9 mouse cellular contexts compared by ENCODE assay signal in genomic region chr5:27792531-27793205, GRCm38 (mm10). TPM values are rescaled to one million over a fixed set of nuclear protein-coding genes. Genes with fewer than 3 reads are reported as not detected.
DNase-seq lines count a peak whose midpoint lies in the region; ATAC-seq and TF ChIP-seq lines count a peak whose summit lies in the region.
"Had no signal": no experiment of that assay in that cellular context is flagged by ENCODE, and none has a peak within 500 bp of the region (broad histone marks: within the 10 kb centered on the region; RNA-seq: fewer than 3 reads in every experiment).

No protein-coding gene starts in this region.

- H3K9ac ChIP-seq in embryonic facial prominence, embryonic 11.5 days (replicated peaks; ENCODE audit: low read length), result no peak overlapping the region; the same call in 1 of the 2 replicates
- peak overlapping the region; percentile 65; the same call in 1 of the 2 replicates for H3K9ac ChIP-seq in intestine, postnatal 0 days (ENCODE audit: low read depth, low read length)
- peak overlapping the region; percentile 74 for H3K9ac ChIP-seq in neural tube, embryonic 13.5 days

- H3K9me3 ChIP-seq in embryonic facial prominence, embryonic 11.5 days (replicated peaks; ENCODE audit: control insufficient read depth, low read length), result no peaks in the 10 kb centered on the region
- H3K9me3 ChIP-seq in intestine, postnatal 0 days (ENCODE audit: control insufficient read depth), result no peaks in the 10 kb centered on the region
- no peaks in the 10 kb centered on the region for H3K9me3 ChIP-seq in neural tube, embryonic 13.5 days

- H3K4me2 ChIP-seq in embryonic facial prominence, embryonic 11.5 days (ENCODE audit: low read depth, low read length), result peak overlapping the region; percentile 50
- peak overlapping the region; percentile 67 for H3K4me2 ChIP-seq in intestine, postnatal 0 days (replicated peaks; ENCODE audit: low read depth)
- H3K4me2 ChIP-seq in neural tube, embryonic 13.5 days, result peak overlapping the region; percentile 82

- H3K27ac ChIP-seq in layer of hippocampus, adult 2 months, result no peak overlapping the region
- no peak overlapping the region for H3K27ac ChIP-seq in embryonic facial prominence, embryonic 11.5 days (replicated peaks; ENCODE audit: low read depth, low read length)
- H3K27ac ChIP-seq in intestine, postnatal 0 days (ENCODE audit: low read depth, low read length), result no peak overlapping the region
- no peak overlapping the region for H3K27ac ChIP-seq in neural tube, embryonic 13.5 days (replicated peaks)

- no peaks in the 10 kb centered on the region for H3K4me1 ChIP-seq in embryonic facial prominence, embryonic 11.5 days (ENCODE audit: control insufficient read depth, insufficient read depth, low read length)
- no peaks in the 10 kb centered on the region for H3K4me1 ChIP-seq in intestine, postnatal 0 days (replicated peaks; ENCODE audit: control insufficient read depth, insufficient read depth, low read length)
- peaks cover 28% of the 10 kb centered on the region for H3K4me1 ChIP-seq in neural tube, embryonic 13.5 days (replicated peaks)

- TF ChIP-seq CTCF in layer of hippocampus, adult 2 months (conservative IDR thresholded peaks at IDR 0.05), result no peak
- no peak for TF ChIP-seq CTCF in intestine, postnatal 0 days (IDR thresholded peaks at IDR 0.05; ENCODE audit: low read depth)

- peaks cover 4% of the 10 kb centered on the region; the same call in 1 of the 2 replicates for H3K36me3 ChIP-seq in embryonic facial prominence, embryonic 11.5 days (replicated peaks; ENCODE audit: control insufficient read depth, insufficient read depth, low read depth, low read length)
- H3K36me3 ChIP-seq in intestine, postnatal 0 days (ENCODE audit: control insufficient read depth, insufficient read depth), result peaks cover 9% of the 10 kb centered on the region
- peaks cover 12% of the 10 kb centered on the region for H3K36me3 ChIP-seq in neural tube, embryonic 13.5 days

- H3K4me3 ChIP-seq in layer of hippocampus, adult 2 months, result peak overlapping the region; percentile 58; the same call in 1 of the 2 replicates
- peak overlapping the region; percentile 65 for H3K4me3 ChIP-seq in embryonic facial prominence, embryonic 11.5 days (ENCODE audit: low read depth, low read length)
- no peak overlapping the region for H3K4me3 ChIP-seq in intestine, postnatal 0 days (ENCODE audit: low read depth, low read length)
- H3K4me3 ChIP-seq in neural tube, embryonic 13.5 days, result peak overlapping the region; percentile 59

- no peaks in the 10 kb centered on the region for H3K27me3 ChIP-seq in embryonic facial prominence, embryonic 11.5 days (ENCODE audit: control insufficient read depth, insufficient read depth, low read length)
- H3K27me3 ChIP-seq in intestine, postnatal 0 days (replicated peaks; ENCODE audit: control insufficient read depth, insufficient read depth, low read length), result no peaks in the 10 kb centered on the region
- no peaks in the 10 kb centered on the region for H3K27me3 ChIP-seq in neural tube, embryonic 13.5 days

- DNase-seq in layer of hippocampus, adult 2 months (ENCODE audit: low spot score in 2 of 2), result no peak
- no peak for DNase-seq in layer of hippocampus, adult 8-10 months (ENCODE audit: low spot score in 2 of 2)
- no peak for DNase-seq in embryonic facial prominence, embryonic 11.5 days (ENCODE audit: low spot score)
- no peak for DNase-seq in MN1 (ENCODE audit: low spot score)
- no peak for DNase-seq in cerebellum, adult 8-10 months
- DNase-seq in adrenal gland, postnatal 25 days, result no peak
- DNase-seq: right cerebral cortex, postnatal 4 days had no signal

- WGBS in embryonic facial prominence, embryonic 11.5 days, result 53% methylated on average over 9 of the region's 9 CpGs
- 45% methylated on average over 9 of the region's 9 CpGs for WGBS in intestine, postnatal 0 days
- 62% methylated on average over 9 of the region's 9 CpGs for WGBS in neural tube, embryonic 13.5 days

- ATAC-seq in embryonic facial prominence, embryonic 11.5 days (replicated peaks; ENCODE audit: insufficient number of reproducible peaks, low FRiP score, low TSS enrichment, low read depth), result no peak
- ATAC-seq in intestine, postnatal 0 days, result no peak
- no peak for ATAC-seq in neural tube, embryonic 13.5 days (ENCODE audit: low read depth)

RNA-seq across cellular contexts. Expression of gene Paxip1, which starts 1.2 kb away (rescaled TPM):
- 10 to 100 TPM; 50.9 to 57.3 TPM for total RNA-seq in layer of hippocampus, adult 2 months (2021)
- 10 to 100 TPM; 43.9 to 48.1 (median 46.5) TPM for total RNA-seq in layer of hippocampus, adult 8-10 months (2022)
- 43.6 and 48.0 TPM in 2 replicates for polyA plus RNA-seq in embryonic facial prominence, embryonic 11.5 days (2014; fragmentation: Nextera tagmentation; extraction: Ambion mirVana)
- 8.0 and 9.0 TPM in 2 replicates for polyA plus RNA-seq in intestine, postnatal 0 days (2015; fragmentation: Nextera tagmentation; extraction: Ambion mirVana)
- 22.9 and 30.9 TPM in 2 replicates for polyA plus RNA-seq in neural tube, embryonic 13.5 days (2015; fragmentation: Nextera tagmentation; extraction: Ambion mirVana)
- total RNA-seq in adrenal gland, postnatal 25 days (2021), result 32.5 and 37.7 TPM in 2 replicates

RNA-seq across cellular contexts. Expression of gene Htr5a, which starts 49.3 kb away (rescaled TPM):
- 1 to 10 TPM; 7.9 to 8.1 TPM for total RNA-seq in layer of hippocampus, adult 2 months (2021)
- 10 to 100 TPM in 1 of 4 experiments, 1 to 10 TPM in 3; 7.5 to 10.2 (median 8.7) TPM for total RNA-seq in layer of hippocampus, adult 8-10 months (2022)
- polyA plus RNA-seq in embryonic facial prominence, embryonic 11.5 days (2014; fragmentation: Nextera tagmentation; extraction: Ambion mirVana), result not detected in 2 replicates
- not detected in 2 replicates for polyA plus RNA-seq in intestine, postnatal 0 days (2015; fragmentation: Nextera tagmentation; extraction: Ambion mirVana)
- 0.43 and 0.59 TPM in 2 replicates for polyA plus RNA-seq in neural tube, embryonic 13.5 days (2015; fragmentation: Nextera tagmentation; extraction: Ambion mirVana)
- 0.06 TPM in 1 of 2 replicates, not detected in the other for total RNA-seq in adrenal gland, postnatal 25 days (2021)
